Mouse (Mus musculus) layer of hippocampus, adult 9-10 months (tissue): Measurements from ENCODE around the gene Prrg3.
"Not testable (repeated sequence)": the region's sequence is repeated elsewhere in the genome, so short reads cannot be mapped to it uniquely, and the experiment has no call there.

Experiments used
- DNase-seq: peaks from one replicate; pipeline ENCODE4 v3.0.0; 2022; ENCODE audit warnings: low spot score

The Prrg3 gene

DNA sequence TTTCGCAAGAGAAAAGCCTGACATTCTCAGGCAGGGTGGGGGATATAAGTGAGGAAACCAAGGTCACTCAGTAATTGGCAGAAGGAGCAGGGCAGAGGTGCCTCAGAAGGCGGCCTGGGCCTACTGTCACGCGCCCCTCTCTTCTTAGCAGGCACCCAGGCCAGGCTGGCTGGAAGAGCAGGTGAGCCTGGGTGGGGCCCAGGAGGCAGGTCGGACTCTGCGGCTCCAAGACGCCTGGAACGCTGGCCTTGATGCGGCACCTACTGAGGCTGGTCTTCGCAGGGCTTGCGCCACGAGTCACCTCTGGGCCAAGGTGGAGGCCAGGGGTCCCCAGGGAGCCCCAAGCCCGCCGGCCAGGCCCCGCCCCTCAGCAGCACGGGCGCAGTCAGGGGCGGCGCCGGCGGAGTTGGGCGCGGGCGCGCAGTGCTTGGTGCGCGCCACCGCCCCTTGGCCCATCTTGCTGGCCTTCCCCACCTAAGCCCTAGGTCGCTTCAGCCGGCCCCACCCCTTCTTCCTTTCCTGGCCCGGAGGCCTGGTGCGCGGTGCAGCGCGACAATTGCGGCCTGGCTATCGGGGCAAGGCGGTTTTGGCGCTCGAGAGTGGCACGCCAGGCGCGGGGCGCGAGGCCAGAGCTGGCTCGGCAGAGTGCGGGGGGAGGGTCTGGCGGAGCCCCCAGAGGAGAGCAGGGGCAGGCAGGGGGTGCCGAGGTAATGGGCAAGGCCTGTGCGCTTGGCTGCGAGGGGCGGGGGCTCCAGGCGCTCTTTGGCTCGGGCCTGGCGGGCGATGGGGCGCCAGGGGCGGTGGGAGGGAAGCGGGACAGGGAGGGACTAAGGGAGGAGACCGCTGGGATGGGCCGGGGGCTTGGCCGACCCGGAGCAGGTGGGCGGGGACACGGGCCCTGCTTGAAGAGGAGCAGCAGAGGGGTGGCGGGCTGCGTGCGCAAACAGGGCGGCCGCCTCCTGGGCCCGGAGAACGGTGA lies at the start of gene Prrg3:
Gene Prrg3, plus strand, starts transcription at position 552 of the 979 bp plus-strand sequence.
- no peak for DNase-seq

DNA sequence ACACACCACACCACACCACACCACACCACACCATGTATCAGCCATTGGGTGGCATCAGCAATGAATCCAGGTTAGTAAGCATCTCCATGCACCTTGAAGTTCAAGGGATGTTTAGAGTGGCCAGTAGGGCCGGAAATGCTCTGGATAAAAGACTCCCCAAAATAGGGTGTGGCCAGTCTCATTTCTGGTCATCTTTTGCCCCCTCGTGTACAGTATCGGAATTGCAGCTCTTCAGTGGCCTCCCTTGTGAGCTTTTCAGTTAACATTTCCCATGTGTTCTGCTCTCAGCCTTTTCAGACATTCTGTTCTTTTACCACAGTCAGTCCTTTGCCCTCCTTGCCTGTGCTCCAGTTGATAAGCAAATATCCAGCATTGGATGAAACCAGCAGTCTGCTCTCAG lies 15.8 kb upstream of the Prrg3 start:
- peak; percentile 27 for DNase-seq

DNA sequence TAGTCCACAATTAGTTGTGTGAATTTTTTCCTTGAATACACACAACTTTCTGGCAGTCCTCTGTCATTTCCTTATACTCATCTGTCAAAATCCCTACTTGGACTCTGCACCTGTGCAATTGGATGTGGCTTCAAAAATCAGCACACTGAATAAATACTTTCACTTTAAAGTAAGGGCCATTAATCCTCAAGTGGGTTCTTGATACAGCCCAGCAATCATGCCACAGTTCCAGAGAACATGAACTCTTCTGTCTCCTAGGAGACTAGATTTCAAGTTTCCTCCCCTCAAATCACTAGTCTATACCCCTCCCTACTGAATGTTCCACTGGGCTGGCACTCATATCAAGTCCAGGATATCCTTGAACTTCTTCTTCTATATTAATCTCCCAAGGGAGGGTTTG lies 4.1 kb upstream of the Prrg3 start:
- DNase-seq, result no peak

DNA sequence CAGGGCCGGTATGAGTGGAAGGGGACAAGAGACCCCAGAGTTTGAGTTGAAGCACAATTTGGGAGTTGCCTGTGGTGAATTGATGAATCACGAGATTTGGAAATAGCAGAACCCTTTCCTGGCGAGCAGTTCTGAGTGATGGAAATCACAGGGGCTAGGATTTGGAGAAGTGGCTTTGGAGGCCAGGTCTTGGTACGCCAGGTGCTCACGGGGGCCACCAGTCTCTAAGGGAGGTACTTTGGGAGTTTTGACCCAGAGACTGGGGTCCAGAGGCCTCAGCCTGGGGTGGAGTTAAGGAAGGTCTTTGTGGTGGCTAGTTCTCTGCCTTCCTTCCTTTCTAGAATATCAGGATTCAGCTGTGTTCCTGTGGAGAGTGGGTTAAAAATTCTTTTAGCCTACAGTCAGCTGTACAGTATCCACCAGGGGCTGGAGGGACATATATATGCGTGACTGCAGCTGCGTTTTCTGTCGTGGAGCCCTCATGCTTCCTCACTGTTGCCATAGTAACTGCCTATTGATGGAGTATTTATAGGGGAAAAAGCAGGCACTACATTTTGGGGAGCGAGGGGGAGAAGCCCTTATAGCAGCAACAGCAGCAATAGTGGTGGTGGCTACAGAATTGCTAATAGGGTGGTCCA lies 970 bp downstream of the Prrg3 start:
- no peak for DNase-seq

DNA sequence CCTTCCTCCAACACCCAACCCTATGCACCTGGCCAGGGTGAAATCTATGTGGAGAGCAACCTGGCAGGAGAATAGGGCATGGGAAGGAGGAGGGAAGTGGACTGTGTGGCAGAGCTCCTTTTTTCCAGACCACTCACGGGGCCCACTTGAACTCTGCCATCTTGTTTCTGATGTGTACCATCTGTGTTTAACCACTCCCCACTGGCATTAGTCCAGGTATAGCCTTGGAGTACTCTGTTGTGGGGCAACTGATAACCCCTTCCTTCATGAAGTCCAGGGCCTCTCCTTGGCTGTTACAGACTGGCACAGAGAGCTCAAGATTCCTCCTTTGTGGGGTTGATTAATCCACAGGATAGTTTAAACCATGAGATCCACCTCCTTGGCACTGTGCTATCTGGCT lies 5.8 kb downstream of the Prrg3 start:
- DNase-seq, result no peak

DNA sequence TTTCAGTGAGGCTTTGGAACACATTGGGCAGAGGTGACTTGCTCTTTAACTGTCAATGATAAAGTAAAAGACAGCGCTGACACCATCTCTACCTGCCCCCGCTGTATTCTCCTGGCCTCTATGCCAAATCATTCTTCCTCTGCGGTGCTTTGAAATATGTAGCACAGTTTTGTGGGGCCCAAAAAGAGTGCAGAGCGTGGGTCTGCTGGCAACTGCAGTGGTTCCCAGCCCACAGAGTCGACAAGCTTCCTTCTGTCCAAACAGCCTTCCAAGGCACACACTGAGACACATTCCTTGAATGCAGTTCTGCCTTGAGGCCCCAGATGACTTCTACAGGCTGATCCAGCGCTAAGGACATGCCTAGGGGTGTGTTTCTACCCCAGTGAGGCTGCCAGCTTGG lies 6.4 kb downstream of the Prrg3 start:
- no peak for DNase-seq

DNA sequence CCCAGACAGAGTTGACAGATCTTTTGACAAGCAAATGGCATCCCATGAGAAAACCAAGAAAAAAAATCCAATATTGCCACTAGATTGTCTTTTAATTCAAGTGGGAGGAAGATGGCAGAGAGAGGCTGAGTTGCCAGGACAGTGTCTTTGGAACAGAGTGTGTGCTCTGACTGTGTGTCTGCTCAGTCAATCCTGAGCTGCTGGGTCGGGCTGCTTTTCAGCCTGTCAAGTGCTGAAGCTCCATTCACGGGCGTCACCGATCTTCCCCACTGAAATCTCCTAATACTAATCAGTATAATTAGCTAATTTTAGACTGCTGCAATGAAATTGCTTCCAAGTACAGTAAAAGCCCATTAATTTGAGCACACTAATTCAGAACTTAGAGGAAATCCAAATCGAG lies 8.9 kb downstream of the Prrg3 start:
- no peak for DNase-seq

DNA sequence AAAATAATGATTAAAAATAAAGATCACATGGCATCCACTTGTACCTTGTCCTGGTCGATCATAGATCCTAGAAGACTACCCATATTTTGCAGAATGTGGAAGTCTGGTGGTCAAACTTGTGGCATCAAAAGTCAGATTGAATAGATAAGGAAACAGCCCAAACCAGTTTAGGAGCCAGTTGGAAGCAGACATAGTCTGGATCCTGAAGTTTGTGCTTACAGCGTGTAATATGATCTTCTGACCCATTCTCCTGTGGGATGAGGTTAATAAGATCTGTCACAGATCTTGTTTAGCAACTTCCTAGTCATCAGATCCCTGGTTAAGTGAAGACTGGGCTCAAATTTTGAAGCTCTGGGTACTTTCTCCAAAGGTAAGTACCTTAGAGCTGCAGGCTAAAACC lies 10.3 kb downstream of the Prrg3 start, which contains the start of gene Fate1:
Gene Fate1, plus strand, starts transcription at position 301 of the 400 bp plus-strand sequence.
- no peak for DNase-seq

DNA sequence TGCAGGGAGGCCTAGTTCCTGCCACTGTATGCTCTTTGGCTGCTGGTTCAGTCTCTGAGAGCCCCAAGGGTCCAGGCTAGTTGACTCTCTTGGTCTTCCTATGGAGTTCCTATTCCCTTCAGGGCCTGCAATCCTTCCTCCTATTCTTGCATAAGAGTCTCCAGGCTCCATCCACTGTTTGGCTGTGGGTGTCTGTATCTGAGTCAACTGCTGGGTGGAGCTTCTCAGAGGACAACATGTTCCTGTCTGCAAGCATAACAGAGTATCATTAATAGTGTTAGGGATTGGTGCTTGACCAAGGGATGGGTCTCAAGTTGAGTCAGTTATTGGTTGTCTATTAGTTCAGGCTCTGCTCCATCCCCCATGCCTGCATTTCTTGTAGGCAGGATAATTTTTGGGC lies 15.3 kb downstream of the Prrg3 start:
- not testable (repeated sequence) for DNase-seq

DNA sequence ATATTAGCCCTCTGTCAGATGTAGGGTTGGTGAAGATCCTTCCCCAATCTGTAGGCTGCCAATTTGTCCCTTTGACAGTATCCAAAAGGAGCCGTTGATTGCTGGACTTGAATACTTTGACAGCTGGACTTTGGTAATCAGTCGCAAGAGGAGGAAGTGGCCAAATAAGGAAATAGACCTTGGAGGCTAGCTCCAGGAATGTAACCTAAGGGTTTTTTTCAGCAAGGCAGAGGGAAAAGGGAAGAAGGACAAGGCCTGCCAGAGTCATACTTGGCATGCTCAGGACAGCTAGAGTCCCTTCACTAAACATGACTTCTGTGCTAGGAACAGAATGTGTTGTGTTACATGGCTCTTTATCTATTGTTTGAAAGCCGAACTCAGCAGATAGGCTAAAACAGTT lies 18.0 kb downstream of the Prrg3 start:
- no peak for DNase-seq

DNA sequence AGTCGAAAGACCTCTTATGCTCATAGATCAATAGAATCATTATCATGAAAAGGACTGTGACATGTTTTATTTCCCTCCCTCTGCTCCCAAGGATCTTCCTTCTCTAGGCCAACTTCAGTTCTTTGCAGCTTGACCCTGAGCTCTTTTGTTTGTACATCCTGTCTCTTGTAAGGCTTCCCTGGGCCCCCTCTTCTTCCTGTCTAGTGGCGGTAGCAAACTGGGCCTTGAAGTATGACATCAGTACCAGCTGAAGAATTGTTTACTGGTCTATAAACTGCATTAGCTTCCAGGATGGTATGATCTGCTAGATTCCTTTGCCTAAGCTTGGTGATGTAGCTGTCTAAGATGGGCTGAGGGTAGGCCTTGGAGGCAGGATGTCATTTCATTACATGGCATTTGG lies 18.9 kb downstream of the Prrg3 start:
- no peak for DNase-seq

DNA sequence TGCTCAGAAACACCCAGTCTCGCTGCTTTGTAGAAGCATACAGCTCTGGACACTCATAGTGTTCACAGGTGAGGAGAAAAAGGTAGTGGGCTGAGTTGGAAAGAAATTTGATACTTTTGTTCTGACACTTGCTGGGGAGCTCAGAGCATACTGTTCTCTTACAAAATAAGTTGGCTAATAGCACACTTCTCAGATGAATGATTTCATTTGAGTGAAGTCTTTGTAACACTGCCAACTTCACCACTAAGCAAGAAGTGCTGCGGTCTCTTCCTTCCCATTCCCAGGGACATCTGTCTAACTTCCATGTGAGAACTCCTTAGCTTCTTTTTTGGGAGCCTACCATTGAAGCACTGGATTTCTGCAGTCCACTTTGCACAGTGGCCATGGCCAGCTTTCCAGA lies 20.8 kb downstream of the Prrg3 start:
- no peak for DNase-seq

DNA sequence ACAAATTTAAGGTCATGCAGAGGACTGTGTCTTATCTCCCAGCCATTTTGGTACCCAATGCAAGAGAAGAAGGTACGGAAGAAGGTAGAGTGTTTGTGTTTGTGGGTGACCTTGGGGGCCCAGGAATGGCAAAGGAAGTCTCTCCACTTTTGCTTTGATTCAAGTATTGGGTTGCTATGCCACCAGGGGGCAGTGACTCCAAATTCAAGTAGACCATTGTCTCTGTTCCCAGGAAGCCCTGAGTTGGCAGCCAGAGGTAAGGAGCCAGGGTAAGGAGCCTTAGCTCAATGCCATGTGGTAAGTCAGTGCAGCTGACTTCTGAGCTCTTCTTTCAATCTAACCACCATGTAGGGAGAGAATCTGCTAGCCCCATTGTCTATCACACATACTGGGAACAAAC lies 21.4 kb downstream of the Prrg3 start:
- no peak for DNase-seq

DNA sequence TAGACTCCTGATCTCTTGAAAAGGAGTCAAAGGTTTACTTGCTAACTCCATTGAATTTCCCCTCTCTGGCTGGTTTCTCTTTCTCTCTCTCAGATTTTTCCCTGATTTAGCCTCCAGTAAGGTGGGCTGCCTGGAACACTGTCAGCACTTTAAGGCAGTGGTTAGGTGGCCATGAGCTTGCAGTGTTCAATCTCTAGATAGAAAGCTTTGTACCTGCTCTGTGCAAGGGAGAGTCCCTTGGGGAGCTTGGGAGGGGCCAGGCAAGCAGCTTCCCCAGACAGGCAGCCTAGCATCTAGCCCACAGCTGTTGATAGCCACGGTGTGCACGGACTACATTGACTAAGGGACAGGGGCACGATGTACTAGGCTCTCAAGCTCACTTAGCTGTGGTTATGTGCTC lies 29.1 kb downstream of the Prrg3 start, which contains the start of gene Cnga2:
Gene Cnga2, plus strand, starts transcription at position 301 of the 400 bp plus-strand sequence.
- DNase-seq, result no peak

DNA sequence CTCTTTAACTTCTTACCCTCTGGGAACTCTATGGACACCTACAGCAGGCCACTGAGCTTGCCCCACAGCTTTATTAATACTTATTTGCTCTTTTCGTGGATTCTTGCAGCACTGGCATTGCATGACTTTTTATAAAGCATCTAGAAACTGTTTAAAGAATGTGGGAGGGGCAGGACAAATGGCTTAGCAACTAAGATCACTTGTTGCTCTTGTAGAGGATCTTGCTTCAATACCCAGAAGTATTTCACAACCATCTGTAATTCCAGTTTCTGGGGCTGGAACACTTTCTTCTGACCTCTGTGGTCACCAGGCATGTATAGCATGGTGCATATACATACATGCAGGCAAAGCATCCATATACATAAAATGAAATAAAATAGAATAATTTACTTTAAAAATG lies 33.5 kb downstream of the Prrg3 start:
- DNase-seq, result no peak

DNA sequence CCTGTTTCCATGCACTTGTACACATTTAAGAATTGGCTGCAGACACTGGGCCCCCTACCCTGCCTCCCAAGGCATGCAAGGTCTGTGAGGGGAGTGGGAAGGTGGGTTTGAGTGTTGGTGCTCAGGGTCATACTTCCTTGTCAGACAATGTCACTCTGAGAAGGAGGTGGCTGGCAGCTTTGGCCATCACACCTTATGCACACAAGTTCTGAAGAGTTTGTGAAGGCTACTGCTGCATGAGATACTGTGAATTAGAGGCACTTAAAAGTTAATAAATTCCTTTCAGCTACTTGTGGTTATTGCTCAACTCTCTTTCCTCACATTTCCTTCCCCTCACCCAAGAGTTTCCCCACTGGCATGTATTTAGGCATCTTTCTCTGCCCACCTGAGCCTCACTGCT lies 47.5 kb downstream of the Prrg3 start:
- DNase-seq, result no peak

DNA sequence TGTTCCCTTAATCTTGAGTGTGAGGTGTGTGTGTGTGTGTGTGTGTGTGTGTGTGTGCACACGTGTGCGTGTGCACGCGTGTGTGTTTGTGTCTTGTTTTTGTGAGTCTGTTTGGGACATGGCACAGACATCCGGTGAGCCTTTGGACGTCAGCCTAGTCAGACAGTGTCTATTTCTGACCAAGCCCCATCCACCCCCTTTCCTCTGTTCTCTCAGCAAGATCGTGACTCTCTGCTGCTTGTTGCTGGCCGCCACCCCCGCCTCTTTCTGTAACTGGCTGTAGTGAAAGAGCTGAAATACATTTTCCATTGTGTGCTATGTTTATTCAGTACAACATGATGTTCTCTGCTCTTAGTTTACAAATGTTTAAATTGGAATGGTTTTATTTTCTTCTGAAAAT lies 49.8 kb downstream of the Prrg3 start:
- no peak for DNase-seq

DNA sequence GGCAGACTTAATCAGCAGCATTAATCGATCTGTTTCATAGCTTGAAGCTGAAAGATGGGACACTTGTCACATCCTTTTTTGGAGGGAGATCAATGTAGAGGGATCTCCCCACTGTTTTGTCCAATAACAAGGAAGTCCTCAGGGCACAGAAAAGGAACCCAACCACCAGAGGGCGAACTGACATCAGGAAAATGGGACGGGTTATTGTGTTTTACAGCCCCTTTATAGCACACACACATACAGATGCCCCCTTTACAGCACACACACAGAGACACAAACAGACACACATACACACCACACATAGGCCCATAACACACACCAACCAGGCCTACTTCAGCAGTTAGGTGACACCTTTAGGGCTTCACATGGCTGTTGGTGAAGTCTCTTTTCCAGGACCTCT lies 50.4 kb downstream of the Prrg3 start:
- DNase-seq, result no peak

DNA sequence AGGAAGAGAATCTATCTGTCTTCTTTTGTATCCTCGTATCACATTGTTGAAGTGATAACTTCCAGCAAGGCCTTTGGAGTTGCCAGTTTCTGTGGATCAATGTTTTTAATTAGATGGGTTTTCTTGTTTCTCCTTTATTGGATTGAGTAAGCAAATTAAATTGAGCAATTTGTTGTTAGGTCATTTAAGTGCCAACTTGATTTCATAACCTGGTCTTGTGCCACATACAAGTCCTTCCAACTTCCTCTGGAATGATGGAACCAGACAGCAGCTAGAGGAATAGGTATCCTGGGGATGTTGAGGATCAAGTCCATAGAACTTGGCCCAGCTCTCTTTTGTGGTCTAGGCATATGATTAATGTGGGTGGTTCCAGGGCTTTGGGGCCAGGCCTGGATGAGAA lies 59.8 kb downstream of the Prrg3 start:
- no peak for DNase-seq
